Mouse (Mus musculus): ENCODE data around the gene Cldn5. TPM values are rescaled to one million over a fixed set of nuclear protein-coding genes. Genes with fewer than 3 reads are reported as not detected.

The Cldn5 gene
- polyA plus RNA-seq, 2 experiments = 6.2 to 6.6 TPM

DNA sequence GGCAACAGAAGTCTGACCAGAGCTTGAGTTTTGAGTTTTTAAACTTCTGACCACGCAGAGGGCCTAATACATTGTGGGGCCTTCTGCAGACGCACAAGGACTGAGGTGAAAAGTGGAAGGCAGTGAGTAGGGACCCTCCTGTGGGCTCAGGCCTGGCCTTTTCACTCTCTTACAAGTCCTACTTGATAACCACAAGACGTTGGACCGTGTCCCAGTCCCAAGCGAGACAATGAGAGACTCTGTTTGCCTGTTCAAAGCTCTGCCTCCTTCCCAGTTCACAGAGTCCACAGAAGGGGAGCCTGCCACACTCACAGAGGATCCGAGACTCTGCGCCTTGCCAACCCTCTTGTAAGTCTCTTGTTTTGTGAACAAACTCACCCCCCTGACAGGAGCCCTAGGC, 20.0 kb downstream of the Cldn5 start:
- no peaks in the 10 kb centered on the region for H3K27me3 ChIP-seq (ENCODE audit: control insufficient read depth, insufficient read depth, low read length)
- DNase-seq (ENCODE audit: low read depth in 3 of 3, low spot score in 3 of 3) (no peak), ATAC-seq (ENCODE audit: insufficient read depth) (no peak)
- no peak overlapping the region for H3K4me2 ChIP-seq (ENCODE audit: low read depth)
- no peak overlapping the region for H3K9ac ChIP-seq (replicated peaks)
- TF ChIP-seq EP300 (IDR thresholded peaks at IDR 0.05; ENCODE audit: low read depth) (no peak), CTCF (IDR thresholded peaks at IDR 0.05; ENCODE audit: low read depth) (no peak)
- 82% methylated on average over 7 of the region's 7 CpGs for WGBS (ENCODE audit: insufficient replicate concordance)
- H3K36me3 ChIP-seq (replicated peaks; ENCODE audit: control insufficient read depth, insufficient read depth, low read depth) = peaks cover 87% of the 10 kb centered on the region
- H3K9me3 ChIP-seq (ENCODE audit: control insufficient read depth, low read length) = no peaks in the 10 kb centered on the region
- H3K4me3 ChIP-seq (ENCODE audit: insufficient read depth in 1 of 2, low read depth in 2 of 2, low read length in 2 of 2) = no peak overlapping the region
- H3K4me1 ChIP-seq (replicated peaks; ENCODE audit: control insufficient read depth in 2 of 2, insufficient read depth in 2 of 2, low read length in 1 of 2) = no peaks in the 10 kb centered on the region
- no peak overlapping the region for H3K27ac ChIP-seq

DNA sequence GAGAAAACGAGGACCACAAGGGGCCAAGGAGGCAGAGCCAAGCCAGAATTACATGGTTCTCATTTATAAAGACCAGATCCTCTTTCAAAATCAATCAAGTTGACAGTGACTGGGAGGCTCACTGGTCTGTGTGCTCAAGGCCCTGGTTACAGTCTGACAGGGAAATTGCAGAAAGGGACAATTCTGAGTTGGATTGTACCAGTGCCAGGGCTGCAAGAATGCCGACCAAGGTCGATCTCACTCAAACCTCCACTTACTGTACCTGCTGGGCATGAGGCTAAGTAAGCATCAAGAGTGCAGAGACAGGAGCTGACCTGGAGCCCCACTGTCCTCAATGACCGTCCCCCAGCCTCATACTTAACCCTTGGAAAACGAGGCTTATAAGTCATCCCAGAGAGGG, 21.5 kb downstream of the Cldn5 start:
- WGBS (ENCODE audit: insufficient replicate concordance) = 85% methylated on average over 5 of the region's 5 CpGs
- Histone ChIP-seq H3K27ac (no peak overlapping the region), H3K4me2 (ENCODE audit: low read depth) (no peak overlapping the region), H3K9me3 (ENCODE audit: control insufficient read depth, low read length) (no peaks in the 10 kb centered on the region), H3K36me3 (replicated peaks; ENCODE audit: control insufficient read depth, insufficient read depth, low read depth) (peaks cover 88% of the 10 kb centered on the region), H3K9ac (replicated peaks) (no peak overlapping the region), H3K4me3 (ENCODE audit: insufficient read depth in 1 of 2, low read depth in 2 of 2, low read length in 2 of 2) (no peak overlapping the region), H3K27me3 (ENCODE audit: control insufficient read depth, insufficient read depth, low read length) (no peaks in the 10 kb centered on the region), H3K4me1 (replicated peaks; ENCODE audit: control insufficient read depth in 2 of 2, insufficient read depth in 2 of 2, low read length in 1 of 2) (no peaks in the 10 kb centered on the region)
- ATAC-seq (ENCODE audit: insufficient read depth) = no peak
- DNase-seq (ENCODE audit: low read depth in 3 of 3, low spot score in 3 of 3) = no peak
- TF ChIP-seq CTCF (IDR thresholded peaks at IDR 0.05; ENCODE audit: low read depth) (no peak), EP300 (IDR thresholded peaks at IDR 0.05; ENCODE audit: low read depth) (no peak)

DNA sequence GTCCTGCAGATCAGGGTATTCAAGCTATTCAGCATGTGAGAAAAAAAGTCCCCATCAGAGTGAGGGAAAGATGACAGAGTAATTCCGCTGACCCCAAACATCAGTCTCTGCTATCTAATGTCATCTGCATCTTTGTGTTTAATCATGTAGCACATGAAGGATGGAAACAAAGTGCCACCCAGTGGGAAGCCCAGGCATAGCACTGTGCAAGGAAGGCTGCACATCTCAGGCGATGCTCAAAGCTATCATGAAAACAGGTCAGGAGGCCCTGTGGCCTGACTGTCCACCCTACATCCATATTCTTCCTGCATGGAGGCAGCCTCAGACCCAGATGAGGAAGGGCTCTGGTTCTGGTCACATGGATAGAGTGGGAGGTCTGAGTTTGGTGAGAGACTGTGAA, 22.2 kb downstream of the Cldn5 start:
- no peak for ATAC-seq (ENCODE audit: insufficient read depth)
- peak; percentile 58 for TF ChIP-seq CTCF (IDR thresholded peaks at IDR 0.05; ENCODE audit: low read depth)
- no peak for TF ChIP-seq EP300 (IDR thresholded peaks at IDR 0.05; ENCODE audit: low read depth)
- Histone ChIP-seq H3K9me3 (ENCODE audit: control insufficient read depth, low read length) (no peaks in the 10 kb centered on the region), H3K27me3 (ENCODE audit: control insufficient read depth, insufficient read depth, low read length) (no peaks in the 10 kb centered on the region), H3K4me1 (replicated peaks; ENCODE audit: control insufficient read depth in 2 of 2, insufficient read depth in 2 of 2, low read length in 1 of 2) (no peaks in the 10 kb centered on the region), H3K4me2 (ENCODE audit: low read depth) (no peak overlapping the region), H3K9ac (replicated peaks) (no peak overlapping the region), H3K27ac (no peak overlapping the region), H3K4me3 (ENCODE audit: insufficient read depth in 1 of 2, low read depth in 2 of 2, low read length in 2 of 2) (no peak overlapping the region), H3K36me3 (replicated peaks; ENCODE audit: control insufficient read depth, insufficient read depth, low read depth) (peaks cover 85% of the 10 kb centered on the region)
- no peak for DNase-seq (ENCODE audit: low read depth in 3 of 3, low spot score in 3 of 3)
- 73% methylated on average over 2 of the region's 2 CpGs for WGBS (ENCODE audit: insufficient replicate concordance)

DNA sequence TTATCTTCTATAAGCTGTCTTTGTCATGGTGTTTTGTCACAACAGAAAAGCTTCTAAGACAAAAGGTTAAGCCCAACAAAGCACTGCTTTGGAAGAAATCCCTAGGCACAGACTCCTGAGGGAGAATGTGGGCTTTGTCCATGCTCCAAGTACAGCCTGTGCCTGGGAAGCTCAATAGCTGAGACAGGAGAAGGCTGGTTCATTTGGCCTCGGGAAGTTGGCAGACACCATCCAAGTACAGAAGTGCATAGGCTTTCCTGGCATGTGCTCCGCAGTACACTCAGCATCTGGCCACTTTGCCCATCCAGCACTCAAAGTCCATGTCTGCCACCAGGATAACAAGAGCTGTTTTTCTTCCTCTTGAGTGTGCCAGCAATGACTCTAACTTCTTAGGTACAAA, 29.1 kb downstream of the Cldn5 start:
- no peaks in the 10 kb centered on the region for H3K9me3 ChIP-seq (ENCODE audit: control insufficient read depth, low read length)
- ATAC-seq (ENCODE audit: insufficient read depth) (no peak), DNase-seq (ENCODE audit: low read depth in 3 of 3, low spot score in 3 of 3) (no peak)
- peaks cover 77% of the 10 kb centered on the region for H3K36me3 ChIP-seq (replicated peaks; ENCODE audit: control insufficient read depth, insufficient read depth, low read depth)
- H3K27me3 ChIP-seq (ENCODE audit: control insufficient read depth, insufficient read depth, low read length) = no peaks in the 10 kb centered on the region
- no peak overlapping the region for H3K27ac ChIP-seq
- no peak overlapping the region for H3K4me2 ChIP-seq (ENCODE audit: low read depth)
- 87% methylated on average over 2 of the region's 2 CpGs for WGBS (ENCODE audit: insufficient replicate concordance)
- H3K4me1 ChIP-seq (replicated peaks; ENCODE audit: control insufficient read depth in 2 of 2, insufficient read depth in 2 of 2, low read length in 1 of 2) = peaks cover 5 to 6% of the 10 kb centered on the region in 2 experiments; a peak in 3 of 4 replicates
- TF ChIP-seq EP300 (IDR thresholded peaks at IDR 0.05; ENCODE audit: low read depth) (no peak), CTCF (IDR thresholded peaks at IDR 0.05; ENCODE audit: low read depth) (no peak)
- no peak overlapping the region for H3K9ac ChIP-seq (replicated peaks)
- H3K4me3 ChIP-seq (ENCODE audit: insufficient read depth in 1 of 2, low read depth in 2 of 2, low read length in 2 of 2) = no peak overlapping the region

DNA sequence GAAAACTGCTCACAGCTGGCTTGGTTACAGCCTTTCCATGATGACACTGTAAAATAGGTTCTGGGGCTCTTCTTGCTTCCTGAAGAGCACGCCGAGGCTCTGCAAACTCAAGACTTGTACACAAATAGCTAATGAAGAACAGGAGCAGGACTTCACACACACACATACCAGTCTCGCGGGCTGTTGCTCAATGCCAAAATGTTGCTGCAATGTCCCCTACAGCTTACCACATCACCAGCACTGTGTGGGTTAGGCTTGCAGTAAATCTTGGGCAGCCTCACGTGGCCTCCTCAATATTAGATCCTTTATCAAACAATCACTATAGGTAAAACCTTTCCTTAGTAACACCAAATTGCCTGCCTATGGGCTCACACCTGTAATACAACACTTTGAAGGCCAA, 32.4 kb downstream of the Cldn5 start:
- H3K4me2 ChIP-seq (ENCODE audit: low read depth) = 0 out of 2 replicates have a peak overlapping the region, but pooled peaks have one; percentile 7

More for the DNA sequence above, 32.4 kb downstream of the Cldn5 start:
- 82% methylated on average over 5 of the region's 5 CpGs for WGBS (ENCODE audit: insufficient replicate concordance)
- TF ChIP-seq CTCF (IDR thresholded peaks at IDR 0.05; ENCODE audit: low read depth) (no peak), EP300 (IDR thresholded peaks at IDR 0.05; ENCODE audit: low read depth) (no peak)
- no peak for DNase-seq (ENCODE audit: low read depth in 3 of 3, low spot score in 3 of 3)
- Histone ChIP-seq H3K27ac (no peak overlapping the region), H3K9ac (replicated peaks) (no peak overlapping the region), H3K27me3 (ENCODE audit: control insufficient read depth, insufficient read depth, low read length) (no peaks in the 10 kb centered on the region), H3K36me3 (replicated peaks; ENCODE audit: control insufficient read depth, insufficient read depth, low read depth) (peaks cover 55% of the 10 kb centered on the region), H3K4me1 (replicated peaks; ENCODE audit: control insufficient read depth in 2 of 2, insufficient read depth in 2 of 2, low read length in 1 of 2) (peaks cover 12 to 16% of the 10 kb centered on the region in 2 experiments; a peak in 3 of 4 replicates), H3K9me3 (ENCODE audit: control insufficient read depth, low read length) (no peaks in the 10 kb centered on the region), H3K4me3 (ENCODE audit: insufficient read depth in 1 of 2, low read depth in 2 of 2, low read length in 2 of 2) (no peak overlapping the region)
- no peak for ATAC-seq (ENCODE audit: insufficient read depth)

All from liver, embryonic 14.5 days (tissue).